Mouse (Mus musculus): ENCODE measurements around the gene Snai3. TPM values are rescaled to one million over a fixed set of nuclear protein-coding genes. Genes with fewer than 3 reads are reported as not detected.
A peak's percentile ranks its signal among the peaks of the same experiment; 100 is the strongest.

Snai3 gene
- polyA plus RNA-seq, 1 experiment from 2014 or later = 0.51 TPM

GRCm38 (mm10) chr8:122451161-122451703 lies 9.3 kb downstream of the Snai3 start:
- H3K9me3 ChIP-seq (ENCODE audit: control insufficient read depth, low read length) = no peaks in the 10 kb centered on the region
- 0 out of 2 replicates have a peak, but pooled peaks cover 2% of the 10 kb centered on the region for H3K4me1 ChIP-seq (ENCODE audit: control insufficient read depth, insufficient read depth, low read length)
- WGBS = 77% methylated on average over 7 of the region's 7 CpGs
- H3K27ac ChIP-seq (ENCODE audit: low read depth, low read length) = no peak overlapping the region
- no peak overlapping the region for H3K9ac ChIP-seq (ENCODE audit: low read depth, low read length)
- H3K27me3 ChIP-seq (ENCODE audit: control insufficient read depth, insufficient read depth, low read length) = no peaks in the 10 kb centered on the region; the same call in 1 of the 2 replicates
- no peak overlapping the region for H3K4me3 ChIP-seq (ENCODE audit: low read length)
- ATAC-seq (ENCODE audit: low FRiP score, low TSS enrichment) = no peak
- H3K36me3 ChIP-seq (ENCODE audit: control insufficient read depth, insufficient read depth, low read length) = no peaks in the 10 kb centered on the region
- H3K4me2 ChIP-seq (replicated peaks; ENCODE audit: low read depth, low read length) = no peak overlapping the region

DNA sequence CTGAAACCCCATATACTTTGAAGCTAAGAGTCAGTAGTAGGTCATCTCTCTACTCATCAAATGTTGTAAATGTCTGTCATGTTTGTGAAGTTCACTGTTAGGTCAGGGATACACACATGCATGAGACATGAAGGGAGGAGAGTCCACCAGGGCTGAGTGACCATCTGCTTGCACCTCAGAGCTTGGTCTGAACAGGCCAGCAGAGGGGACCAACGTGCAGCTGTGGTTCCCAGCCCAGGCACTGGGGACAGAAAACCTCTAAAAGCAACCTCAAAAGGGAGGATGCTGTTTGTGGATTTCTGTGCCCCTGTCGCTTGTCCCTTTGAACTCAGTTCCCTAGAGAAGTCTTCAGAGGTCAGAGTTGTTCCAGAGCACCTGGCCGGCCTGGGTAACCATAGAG lies 15.3 kb downstream of the Snai3 start:
- peaks cover 8% of the 10 kb centered on the region; the same call in 1 of the 2 replicates for H3K4me1 ChIP-seq (ENCODE audit: control insufficient read depth, insufficient read depth, low read length)
- no peaks in the 10 kb centered on the region for H3K36me3 ChIP-seq (ENCODE audit: control insufficient read depth, insufficient read depth, low read length)
- WGBS = 62% methylated on average over 3 of the region's 3 CpGs
- no peaks in the 10 kb centered on the region for H3K9me3 ChIP-seq (ENCODE audit: control insufficient read depth, low read length)
- H3K4me2 ChIP-seq (replicated peaks; ENCODE audit: low read depth, low read length) = no peak overlapping the region
- 0 out of 2 replicates have a peak overlapping the region, but pooled peaks have one; percentile 11 for H3K27ac ChIP-seq (ENCODE audit: low read depth, low read length)
- H3K9ac ChIP-seq (ENCODE audit: low read depth, low read length) = no peak overlapping the region
- no peaks in the 10 kb centered on the region for H3K27me3 ChIP-seq (ENCODE audit: control insufficient read depth, insufficient read depth, low read length)
- ATAC-seq (ENCODE audit: low FRiP score, low TSS enrichment) = no peak
- H3K4me3 ChIP-seq (ENCODE audit: low read length) = no peak overlapping the region

- ATAC-seq (ENCODE audit: low FRiP score, low TSS enrichment) = no peak
- no peaks in the 10 kb centered on the region for H3K27me3 ChIP-seq (ENCODE audit: control insufficient read depth, insufficient read depth, low read length)
- peak overlapping the region; percentile 71 for H3K4me2 ChIP-seq (replicated peaks; ENCODE audit: low read depth, low read length)
Observed at GRCm38 (mm10) chr8:122444058-122444748, 16.3 kb downstream of the Snai3 start.

DNA sequence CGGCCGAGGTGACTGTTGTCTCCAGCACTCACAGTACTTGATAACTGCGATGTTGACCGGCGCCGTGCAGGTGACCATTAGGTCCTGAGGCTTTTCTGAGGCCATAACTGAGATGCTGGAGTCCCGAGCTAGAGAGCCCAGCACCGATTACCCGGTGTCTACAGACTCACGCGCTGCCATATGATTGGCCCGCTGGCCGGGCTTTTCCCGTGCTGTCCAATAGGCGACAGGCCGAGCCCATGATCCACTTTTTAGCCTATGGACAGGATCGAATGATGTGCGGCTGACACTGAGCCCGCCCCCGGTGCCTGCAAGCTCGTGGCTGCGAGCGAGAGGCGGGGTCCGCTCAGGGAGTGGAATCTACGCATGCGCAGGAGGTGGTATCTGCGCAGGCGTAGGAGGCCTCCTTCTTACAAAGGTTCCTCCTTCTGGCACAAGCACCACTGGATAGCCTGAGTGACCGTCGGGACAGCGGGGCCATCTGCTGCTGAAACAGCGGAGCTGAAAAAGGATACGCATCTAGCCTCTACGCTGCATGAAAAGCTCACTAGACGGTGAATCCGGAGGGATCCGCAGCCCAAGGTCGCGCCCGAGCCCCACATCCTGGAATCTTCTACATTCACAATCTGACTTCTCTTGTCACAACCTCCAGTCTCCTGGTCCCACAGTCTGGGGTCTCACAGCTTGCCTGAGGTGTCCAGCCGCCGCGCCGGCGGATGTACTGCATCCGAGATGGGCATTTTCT lies 17.1 kb downstream of the Snai3 start, which contains the start of gene Mvd:
Mvd (minus strand) TSS at position 161 of the 745 bp plus-strand sequence.
- H3K27me3 ChIP-seq (ENCODE audit: control insufficient read depth, insufficient read depth, low read length) = no peaks in the 10 kb centered on the region
- peak; percentile 98 for ATAC-seq (ENCODE audit: low FRiP score, low TSS enrichment)
- H3K4me2 ChIP-seq (replicated peaks; ENCODE audit: low read depth, low read length) = peak within 1 kb of the TSS; percentile 95
- H3K9ac ChIP-seq (ENCODE audit: low read depth, low read length) = peak within 1 kb of the TSS; percentile 72
- peak within 1 kb of the TSS; percentile 77 for H3K4me3 ChIP-seq (ENCODE audit: low read length)
- under 1% methylated on average over 47 of the region's 47 CpGs for whole genome bisulfite sequencing
- peaks cover 6% of the 10 kb centered on the region; the same call in 1 of the 2 replicates for H3K36me3 ChIP-seq (ENCODE audit: control insufficient read depth, insufficient read depth, low read length)
- H3K27ac ChIP-seq (ENCODE audit: low read depth, low read length) = peak within 1 kb of the TSS; percentile 96
- H3K4me1 ChIP-seq (ENCODE audit: control insufficient read depth, insufficient read depth, low read length) = peaks cover 11% of the 10 kb centered on the region; the same call in 1 of the 2 replicates
- no peaks in the 10 kb centered on the region for H3K9me3 ChIP-seq (ENCODE audit: control insufficient read depth, low read length)

More at GRCm38 (mm10) chr8:122444058-122444748, 16.3 kb downstream of the Snai3 start:
- peak overlapping the region; percentile 96 for H3K27ac ChIP-seq (ENCODE audit: low read depth, low read length)
- no peaks in the 10 kb centered on the region for H3K9me3 ChIP-seq (ENCODE audit: control insufficient read depth, low read length)
- peak overlapping the region; percentile 77 for H3K4me3 ChIP-seq (ENCODE audit: low read length)
- 18% methylated on average over 19 of the region's 19 CpGs for WGBS
- peaks cover 8% of the 10 kb centered on the region; the same call in 1 of the 2 replicates for H3K4me1 ChIP-seq (ENCODE audit: control insufficient read depth, insufficient read depth, low read length)
- peaks cover 6% of the 10 kb centered on the region; the same call in 1 of the 2 replicates for H3K36me3 ChIP-seq (ENCODE audit: control insufficient read depth, insufficient read depth, low read length)
- peak overlapping the region; percentile 71 for H3K9ac ChIP-seq (ENCODE audit: low read depth, low read length)

DNA sequence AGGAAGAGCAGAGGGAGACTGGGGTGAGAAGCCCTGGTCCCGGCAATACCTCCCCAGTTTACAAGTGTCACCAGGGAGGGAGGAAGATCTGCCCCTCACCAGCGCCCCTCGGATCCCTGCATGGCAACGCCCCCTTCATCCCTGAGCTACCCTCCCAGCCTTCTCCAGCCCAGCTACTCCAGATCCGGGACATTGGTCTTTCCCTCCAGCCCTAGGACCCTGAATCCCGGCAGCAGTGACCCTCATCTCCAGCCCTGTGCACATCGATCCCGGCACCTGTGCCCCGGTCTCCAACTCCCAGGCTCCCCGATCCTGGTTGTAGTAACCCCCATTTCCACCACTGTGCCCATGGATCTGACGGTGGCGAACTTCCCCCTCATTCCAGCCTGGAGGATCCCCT lies 17.8 kb downstream of the Snai3 start:
- H3K36me3 ChIP-seq (ENCODE audit: control insufficient read depth, insufficient read depth, low read length) = peaks cover 6% of the 10 kb centered on the region; the same call in 1 of the 2 replicates
- H3K4me2 ChIP-seq (replicated peaks; ENCODE audit: low read depth, low read length) = peak overlapping the region; percentile 95
- H3K9me3 ChIP-seq (ENCODE audit: control insufficient read depth, low read length) = no peaks in the 10 kb centered on the region
- H3K9ac ChIP-seq (ENCODE audit: low read depth, low read length) = peak overlapping the region; percentile 72
- ATAC-seq (ENCODE audit: low FRiP score, low TSS enrichment) = peak; percentile 11
- WGBS = under 1% methylated on average over 12 of the region's 12 CpGs
- H3K4me3 ChIP-seq (ENCODE audit: low read length) = peak overlapping the region; percentile 77
- H3K4me1 ChIP-seq (ENCODE audit: control insufficient read depth, insufficient read depth, low read length) = peaks cover 16% of the 10 kb centered on the region; the same call in 1 of the 2 replicates
- peak overlapping the region; percentile 62 for H3K27ac ChIP-seq (ENCODE audit: low read depth, low read length)
- no peaks in the 10 kb centered on the region for H3K27me3 ChIP-seq (ENCODE audit: control insufficient read depth, insufficient read depth, low read length)

GRCm38 (mm10) chr8:122442356-122442755 lies 18.2 kb downstream of the Snai3 start:
- no peaks in the 10 kb centered on the region for H3K27me3 ChIP-seq (ENCODE audit: control insufficient read depth, insufficient read depth, low read length)

GRCm38 (mm10) chr8:122441326-122441725 lies 19.2 kb downstream of the Snai3 start:
- H3K9me3 ChIP-seq (ENCODE audit: control insufficient read depth, low read length) = no peaks in the 10 kb centered on the region
- H3K27ac ChIP-seq (ENCODE audit: low read depth, low read length) = no peak overlapping the region
- no peak overlapping the region for H3K4me2 ChIP-seq (replicated peaks; ENCODE audit: low read depth, low read length)
- peaks cover 18% of the 10 kb centered on the region; the same call in 1 of the 2 replicates for H3K4me1 ChIP-seq (ENCODE audit: control insufficient read depth, insufficient read depth, low read length)
- 96% methylated on average over 1 of the region's 1 CpGs for WGBS
- H3K36me3 ChIP-seq (ENCODE audit: control insufficient read depth, insufficient read depth, low read length) = peaks cover 17% of the 10 kb centered on the region; the same call in 1 of the 2 replicates
- no peak overlapping the region for H3K9ac ChIP-seq (ENCODE audit: low read depth, low read length)
- no peak overlapping the region for H3K4me3 ChIP-seq (ENCODE audit: low read length)
- ATAC-seq (ENCODE audit: low FRiP score, low TSS enrichment) = no peak
- H3K27me3 ChIP-seq (ENCODE audit: control insufficient read depth, insufficient read depth, low read length) = no peaks in the 10 kb centered on the region

More at GRCm38 (mm10) chr8:122442356-122442755, 18.2 kb downstream of the Snai3 start:
- Histone ChIP-seq H3K9ac (ENCODE audit: low read depth, low read length) (peak overlapping the region; percentile 72), H3K36me3 (ENCODE audit: control insufficient read depth, insufficient read depth, low read length) (peaks cover 7% of the 10 kb centered on the region; the same call in 1 of the 2 replicates), H3K4me1 (ENCODE audit: control insufficient read depth, insufficient read depth, low read length) (peaks cover 16% of the 10 kb centered on the region; the same call in 1 of the 2 replicates), H3K9me3 (ENCODE audit: control insufficient read depth, low read length) (no peaks in the 10 kb centered on the region), H3K27ac (ENCODE audit: low read depth, low read length) (no peak overlapping the region), H3K4me2 (replicated peaks; ENCODE audit: low read depth, low read length) (peak overlapping the region; percentile 95), H3K4me3 (ENCODE audit: low read length) (peak overlapping the region; percentile 77)
- 15% methylated on average over 7 of the region's 7 CpGs for WGBS
- no peak for ATAC-seq (ENCODE audit: low FRiP score, low TSS enrichment)

GRCm38 (mm10) chr8:122439336-122439735 lies 21.2 kb downstream of the Snai3 start:
- Histone ChIP-seq H3K9me3 (ENCODE audit: control insufficient read depth, low read length) (no peaks in the 10 kb centered on the region), H3K9ac (ENCODE audit: low read depth, low read length) (no peak overlapping the region), H3K4me3 (ENCODE audit: low read length) (no peak overlapping the region), H3K36me3 (ENCODE audit: control insufficient read depth, insufficient read depth, low read length) (peaks cover 33% of the 10 kb centered on the region; the same call in 1 of the 2 replicates), H3K4me2 (replicated peaks; ENCODE audit: low read depth, low read length) (no peak overlapping the region), H3K4me1 (ENCODE audit: control insufficient read depth, insufficient read depth, low read length) (peaks cover 16% of the 10 kb centered on the region; the same call in 1 of the 2 replicates), H3K27me3 (ENCODE audit: control insufficient read depth, insufficient read depth, low read length) (no peaks in the 10 kb centered on the region), H3K27ac (ENCODE audit: low read depth, low read length) (no peak overlapping the region)
- WGBS = 96% methylated on average over 16 of the region's 16 CpGs
- ATAC-seq (ENCODE audit: low FRiP score, low TSS enrichment) = no peak
